Mouse (Mus musculus) hindbrain, postnatal 0 days (tissue): ENCODE measurements around the gene Ankrd22. TPM values are rescaled to one million over a fixed set of nuclear protein-coding genes. Genes with fewer than 3 reads are reported as not detected.

ENCODE experiments used
- ATAC-seq: fragments of 200-750 bp; cut with Nextera tagmentation; 2 replicates; pipeline ENCODE4 v1.8.0; 2017; ENCODE audit warnings: mild to moderate bottlenecking, moderate TSS enrichment, moderate library complexity
- DNase-seq: peaks from one replicate; pipeline ENCODE4 v3.0.0-alpha.2; 2015; ENCODE audit warnings: low spot score
- H3K27ac ChIP-seq: fragments of 300-500 bp; sonication (generic); 2 replicates; pipeline ENCODE4 v1.5.1; 2014; ENCODE audit warnings: mild to moderate bottlenecking
- H3K27me3 ChIP-seq: fragments of 300-500 bp; sonication (generic); 2 replicates; pipeline ENCODE4 v1.6.1; 2014; ENCODE audit warnings: low read length, mixed read lengths; ENCODE audit not compliant: insufficient read depth
- H3K36me3 ChIP-seq: fragments of 300-500 bp; sonication (generic); 2 replicates; pipeline ENCODE4 v1.6.1; 2014; ENCODE audit warnings: low read length, mixed read lengths; ENCODE audit not compliant: insufficient read depth
- H3K4me1 ChIP-seq: fragments of 300-500 bp; sonication (generic); 2 replicates; pipeline ENCODE4 v1.6.1; 2014; ENCODE audit warnings: antibody characterized with exemption, low read length, mixed read lengths; ENCODE audit not compliant: insufficient read depth
- H3K4me2 ChIP-seq: fragments of 300-500 bp; sonication (generic); 2 replicates; pipeline ENCODE4 v1.6.1; 2014; ENCODE audit warnings: low read depth, mild to moderate bottlenecking, low read length, moderate library complexity, mixed read lengths
- H3K4me3 ChIP-seq: fragments of 300-500 bp; sonication (generic); 2 replicates; pipeline ENCODE4 v1.5.1; 2014; ENCODE audit warnings: low read length
- H3K9ac ChIP-seq: fragments of 300-500 bp; sonication (generic); replicated peaks from 2 replicates; pipeline ENCODE4 v1.6.1; 2014; ENCODE audit warnings: mild to moderate bottlenecking, low read length, moderate library complexity, mixed read lengths
- H3K9me3 ChIP-seq: fragments of 300-500 bp; sonication (generic); 2 replicates; pipeline ENCODE4 v1.6.1; 2016; ENCODE audit warnings: low read length, mixed read lengths
- CTCF ChIP-seq: IDR thresholded peaks from 2 replicates; pipeline ENCODE4 v1.5.1; 2016; ENCODE audit warnings: antibody characterized with exemption, control low read depth, low read depth
- WGBS: fragments of 180-500 bp; shearing (Covaris S2); extraction: QIAGEN DNeasy Blood & Tissue Kit; methylation state at CpG from one replicate; pipeline ENCODE4 v1.1.7; 2014; 5-methylcytosine and 5-hydroxymethylcytosine counted together
- polyA plus RNA-seq: library from polyadenylated mRNA; unstranded; fragments of >200 nt; fragmentation: Nextera tagmentation; extraction: Ambion mirVana; gene quantifications from 2 replicates; pipeline ENCODE4 v1.2.1, GENCODE M21; 2015
- total RNA-seq: library from RNA; depleted of rRNA; stranded (reverse); fragments of >200 nt; gene quantifications from 2 replicates; pipeline ENCODE4 v1.2.3, GENCODE M21; 2014

Gene Ankrd22
- total and polyA plus RNA-seq, 2 experiments from 2014 or later: not detected

GRCm38 (mm10) chr19:34194132-34194745 is 28.4 kb upstream of the Ankrd22 start:
- Histone ChIP-seq H3K9me3 (no peaks in the 10 kb centered on the region), H3K4me3 (peak overlapping the region; percentile 78), H3K27ac (no peak overlapping the region), H3K9ac (no peak overlapping the region), H3K27me3 (no peaks in the 10 kb centered on the region), H3K4me2 (peak overlapping the region; percentile 90), H3K36me3 (no peaks in the 10 kb centered on the region), H3K4me1 (peaks cover 12% of the 10 kb centered on the region)
- DNase-seq: no peak
- 85% methylated on average over 6 of the region's 6 CpGs for WGBS
- no peak for ATAC-seq
- TF ChIP-seq CTCF: no peak

GRCm38 (mm10) chr19:34193683-34194082 is 27.8 kb upstream of the Ankrd22 start:
- no peak overlapping the region for H3K27ac ChIP-seq
- DNase-seq: no peak
- 62% methylated on average over 9 of the region's 9 CpGs for WGBS
- ATAC-seq: no peak
- H3K4me1 ChIP-seq: peaks cover 12% of the 10 kb centered on the region
- no peak for TF ChIP-seq CTCF
- no peak overlapping the region for H3K9ac ChIP-seq
- H3K4me2 ChIP-seq: peak overlapping the region; percentile 90
- no peaks in the 10 kb centered on the region for H3K27me3 ChIP-seq
- no peaks in the 10 kb centered on the region for H3K36me3 ChIP-seq
- peak overlapping the region; percentile 78 for H3K4me3 ChIP-seq
- no peaks in the 10 kb centered on the region for H3K9me3 ChIP-seq

DNA sequence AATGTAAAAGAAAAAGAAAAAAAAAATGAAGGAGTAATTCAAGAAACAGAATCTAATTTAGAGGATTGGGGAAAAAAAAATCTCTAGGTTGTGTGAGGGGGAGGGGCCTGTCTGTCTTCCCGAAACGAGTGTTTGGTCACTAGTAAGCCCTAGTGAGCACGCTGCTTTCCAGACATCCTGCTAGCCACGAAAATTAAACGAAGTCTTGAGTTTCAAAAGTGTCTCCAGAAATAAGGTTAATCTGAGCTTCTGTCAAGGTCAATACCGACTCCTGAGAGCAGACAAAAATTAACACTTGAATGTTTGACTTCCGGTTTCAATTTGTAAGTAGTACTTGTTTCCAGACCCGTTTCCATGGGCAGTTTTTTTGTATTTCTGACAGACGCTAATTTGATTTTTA is 27.3 kb upstream of the Ankrd22 start:
- Histone ChIP-seq H3K36me3 (no peaks in the 10 kb centered on the region), H3K27ac (peak overlapping the region; percentile 86; the same call in 1 of the 2 replicates), H3K4me3 (peak overlapping the region; percentile 78), H3K4me1 (peaks cover 12% of the 10 kb centered on the region), H3K9ac (peak overlapping the region; percentile 70), H3K4me2 (peak overlapping the region; percentile 90), H3K27me3 (no peaks in the 10 kb centered on the region), H3K9me3 (no peaks in the 10 kb centered on the region)
- TF ChIP-seq CTCF: no peak
- 5% methylated on average over 9 of the region's 9 CpGs for WGBS
- DNase-seq (peak; percentile 66), ATAC-seq (peak; percentile 21; the same call in 1 of the 2 replicates)

- peak; percentile 79 for DNase-seq
- TF ChIP-seq CTCF: no peak
- Histone ChIP-seq H3K4me1 (peaks cover 12% of the 10 kb centered on the region), H3K27ac (peak within 1 kb of the TSS; percentile 86), H3K4me2 (peak within 1 kb of the TSS; percentile 90), H3K4me3 (peak within 1 kb of the TSS; percentile 78), H3K36me3 (no peaks in the 10 kb centered on the region), H3K9ac (peak within 1 kb of the TSS; percentile 70), H3K27me3 (no peaks in the 10 kb centered on the region), H3K9me3 (no peaks in the 10 kb centered on the region)
- under 1% methylated on average over 62 of the region's 62 CpGs for WGBS
- peak; percentile 91 for ATAC-seq
Measured at GRCm38 (mm10) chr19:34192008-34192963, 26.4 kb upstream of the Ankrd22 start, which contains the start of gene Stambpl1. Gene Stambpl1, plus strand, starts transcription at chr19:34192229.

- Histone ChIP-seq H3K4me2 (peak overlapping the region; percentile 90), H3K4me3 (peak overlapping the region; percentile 78), H3K36me3 (no peaks in the 10 kb centered on the region), H3K9ac (peak overlapping the region; percentile 70), H3K4me1 (peaks cover 12% of the 10 kb centered on the region), H3K27me3 (no peaks in the 10 kb centered on the region), H3K27ac (peak overlapping the region; percentile 86), H3K9me3 (no peaks in the 10 kb centered on the region)
- 14% methylated on average over 10 of the region's 10 CpGs for WGBS
- DNase-seq (peak; percentile 44), ATAC-seq (peak; percentile 48)
- TF ChIP-seq CTCF: no peak
Measured at GRCm38 (mm10) chr19:34191645-34192007, 25.8 kb upstream of the Ankrd22 start.

DNA sequence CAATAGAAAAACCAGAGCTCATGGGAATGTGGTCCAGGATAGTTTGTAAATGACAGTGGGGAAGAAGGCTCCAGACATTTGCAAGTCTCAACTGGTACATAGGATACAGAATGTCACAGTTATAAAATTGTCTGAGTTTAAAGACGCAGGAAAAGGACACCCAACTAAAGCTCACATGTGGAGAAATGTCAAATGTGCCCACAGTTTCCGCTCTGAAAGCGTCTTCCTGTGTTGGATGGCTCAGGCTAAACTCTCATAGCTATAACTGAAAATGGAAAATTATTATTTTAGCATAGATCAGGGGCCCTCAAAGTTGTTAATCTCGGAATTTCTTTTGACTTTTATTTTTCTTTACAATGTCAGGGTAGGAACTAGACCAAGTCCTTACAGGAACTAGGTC is 21.0 kb upstream of the Ankrd22 start:
- Histone ChIP-seq H3K9ac (no peak overlapping the region), H3K4me2 (no peak overlapping the region), H3K36me3 (no peaks in the 10 kb centered on the region), H3K9me3 (no peaks in the 10 kb centered on the region), H3K27ac (no peak overlapping the region), H3K4me1 (no peaks in the 10 kb centered on the region), H3K27me3 (no peaks in the 10 kb centered on the region), H3K4me3 (no peak overlapping the region)
- no peak for TF ChIP-seq CTCF
- DNase-seq: no peak
- ATAC-seq: no peak
- WGBS: 89% methylated on average over 4 of the region's 4 CpGs
